Mouse (Mus musculus): ENCODE results near the gene Hspb9. TPM values are rescaled to one million over a fixed set of nuclear protein-coding genes. Genes with fewer than 3 reads are reported as not detected.

Gene Hspb9
- polyA plus RNA-seq, 1 experiment from 2014 or later = not detected

GRCm38 (mm10) chr11:100692164-100692616 is 21.5 kb upstream of the Hspb9 start, which contains the start of gene Zfp385c:
Gene Zfp385c (minus strand): TSS chr11:100692455.
- H3K9me3 ChIP-seq (replicated peaks) = no peaks in the 10 kb centered on the region
- ATAC-seq (replicated peaks; ENCODE audit: insufficient number of reproducible peaks, insufficient read depth, low FRiP score, low read depth) = no peak
- peaks cover 10% of the 10 kb centered on the region for H3K4me1 ChIP-seq (replicated peaks)
- H3K4me2 ChIP-seq = peak within 1 kb of the TSS; percentile 67
- 0 out of 2 replicates have a peak within 1 kb of the TSS, but pooled peaks have one; percentile 12 for H3K9ac ChIP-seq
- H3K27me3 ChIP-seq = peaks cover 30% of the 10 kb centered on the region
- WGBS = 1% methylated on average over 23 of the region's 23 CpGs
- H3K36me3 ChIP-seq = no peaks in the 10 kb centered on the region
- peak within 1 kb of the TSS; percentile 38 for H3K4me3 ChIP-seq
- no peak within 1 kb of the TSS for H3K27ac ChIP-seq

- Histone ChIP-seq H3K4me2 (no peak overlapping the region), H3K9ac (no peak overlapping the region), H3K36me3 (no peaks in the 10 kb centered on the region), H3K27me3 (peaks cover 30% of the 10 kb centered on the region), H3K27ac (no peak overlapping the region), H3K9me3 (replicated peaks) (no peaks in the 10 kb centered on the region), H3K4me1 (replicated peaks) (peaks cover 10% of the 10 kb centered on the region), H3K4me3 (no peak overlapping the region)
- 28% methylated on average over 5 of the region's 5 CpGs for WGBS
- no peak for ATAC-seq (replicated peaks; ENCODE audit: insufficient number of reproducible peaks, insufficient read depth, low FRiP score, low read depth)
Observed at GRCm38 (mm10) chr11:100693154-100693553, 20.5 kb upstream of the Hspb9 start.

- 34% methylated on average over 5 of the region's 5 CpGs for WGBS
- H3K36me3 ChIP-seq = no peaks in the 10 kb centered on the region
- no peak overlapping the region for H3K4me2 ChIP-seq
- no peak; the same call in 1 of the 2 replicates for ATAC-seq (replicated peaks; ENCODE audit: insufficient number of reproducible peaks, insufficient read depth, low FRiP score, low read depth)
- H3K4me1 ChIP-seq (replicated peaks) = peaks cover 10% of the 10 kb centered on the region
- no peak overlapping the region for H3K27ac ChIP-seq
- no peak overlapping the region for H3K9ac ChIP-seq
- peaks cover 30% of the 10 kb centered on the region for H3K27me3 ChIP-seq
- no peaks in the 10 kb centered on the region for H3K9me3 ChIP-seq (replicated peaks)
- H3K4me3 ChIP-seq = no peak overlapping the region
Observed at GRCm38 (mm10) chr11:100694926-100695325, 18.7 kb upstream of the Hspb9 start.

GRCm38 (mm10) chr11:100697921-100698320 is 15.7 kb upstream of the Hspb9 start:
- WGBS = 61% methylated on average over 7 of the region's 7 CpGs

GRCm38 (mm10) chr11:100700710-100701109 is 12.9 kb upstream of the Hspb9 start:
- Histone ChIP-seq H3K4me2 (no peak overlapping the region), H3K4me1 (replicated peaks) (peaks cover 21% of the 10 kb centered on the region), H3K27me3 (no peaks in the 10 kb centered on the region; the same call in 1 of the 2 replicates), H3K4me3 (no peak overlapping the region), H3K9ac (no peak overlapping the region), H3K27ac (no peak overlapping the region), H3K36me3 (peaks cover 9% of the 10 kb centered on the region; the same call in 1 of the 2 replicates), H3K9me3 (replicated peaks) (no peaks in the 10 kb centered on the region)
- WGBS = 79% methylated on average over 3 of the region's 3 CpGs
- ATAC-seq (replicated peaks; ENCODE audit: insufficient number of reproducible peaks, insufficient read depth, low FRiP score, low read depth) = no peak

More at GRCm38 (mm10) chr11:100697921-100698320, 15.7 kb upstream of the Hspb9 start:
- Histone ChIP-seq H3K27ac (no peak overlapping the region), H3K36me3 (no peaks in the 10 kb centered on the region), H3K4me2 (no peak overlapping the region), H3K4me1 (replicated peaks) (peaks cover 14% of the 10 kb centered on the region), H3K9ac (no peak overlapping the region), H3K4me3 (no peak overlapping the region), H3K9me3 (replicated peaks) (no peaks in the 10 kb centered on the region), H3K27me3 (peaks cover 9% of the 10 kb centered on the region)
- ATAC-seq (replicated peaks; ENCODE audit: insufficient number of reproducible peaks, insufficient read depth, low FRiP score, low read depth) = no peak

GRCm38 (mm10) chr11:100701301-100701700 is 12.3 kb upstream of the Hspb9 start:
- H3K9ac ChIP-seq = no peak overlapping the region
- peak overlapping the region; percentile 39 for H3K4me2 ChIP-seq
- H3K4me3 ChIP-seq = peak overlapping the region; percentile 12
- H3K27me3 ChIP-seq = no peaks in the 10 kb centered on the region; the same call in 1 of the 2 replicates
- ATAC-seq (replicated peaks; ENCODE audit: insufficient number of reproducible peaks, insufficient read depth, low FRiP score, low read depth) = no peak
- H3K36me3 ChIP-seq = peaks cover 15% of the 10 kb centered on the region
- H3K9me3 ChIP-seq (replicated peaks) = no peaks in the 10 kb centered on the region
- 6% methylated on average over 14 of the region's 14 CpGs for WGBS
- H3K27ac ChIP-seq = no peak overlapping the region
- peaks cover 21% of the 10 kb centered on the region for H3K4me1 ChIP-seq (replicated peaks)

GRCm38 (mm10) chr11:100702081-100702851 is 11.4 kb upstream of the Hspb9 start:
- Histone ChIP-seq H3K27me3 (no peaks in the 10 kb centered on the region; the same call in 1 of the 2 replicates), H3K4me1 (replicated peaks) (peaks cover 21% of the 10 kb centered on the region), H3K9ac (no peak overlapping the region), H3K9me3 (replicated peaks) (no peaks in the 10 kb centered on the region), H3K4me2 (peak overlapping the region; percentile 44), H3K36me3 (peaks cover 24% of the 10 kb centered on the region), H3K4me3 (peak overlapping the region; percentile 24), H3K27ac (no peak overlapping the region)
- ATAC-seq (replicated peaks; ENCODE audit: insufficient number of reproducible peaks, insufficient read depth, low FRiP score, low read depth) = no peak
- 35% methylated on average over 19 of the region's 19 CpGs for WGBS

- no peaks in the 10 kb centered on the region; the same call in 1 of the 2 replicates for H3K27me3 ChIP-seq
- H3K9me3 ChIP-seq (replicated peaks) = no peaks in the 10 kb centered on the region
- WGBS = 43% methylated on average over 7 of the region's 7 CpGs
- H3K4me1 ChIP-seq (replicated peaks) = peaks cover 21% of the 10 kb centered on the region
- ATAC-seq (replicated peaks; ENCODE audit: insufficient number of reproducible peaks, insufficient read depth, low FRiP score, low read depth) = no peak
- H3K4me3 ChIP-seq = peak overlapping the region; percentile 24
- H3K36me3 ChIP-seq = peaks cover 31% of the 10 kb centered on the region
- no peak overlapping the region for H3K27ac ChIP-seq
- H3K9ac ChIP-seq = no peak overlapping the region
- peak overlapping the region; percentile 44 for H3K4me2 ChIP-seq
Observed at GRCm38 (mm10) chr11:100702906-100703305, 10.7 kb upstream of the Hspb9 start.

GRCm38 (mm10) chr11:100703366-100703765 is 10.3 kb upstream of the Hspb9 start:
- Histone ChIP-seq H3K4me3 (no peak overlapping the region), H3K9me3 (replicated peaks) (no peaks in the 10 kb centered on the region), H3K27me3 (no peaks in the 10 kb centered on the region; the same call in 1 of the 2 replicates), H3K4me2 (peak overlapping the region; percentile 44), H3K9ac (no peak overlapping the region), H3K27ac (no peak overlapping the region), H3K36me3 (peaks cover 35% of the 10 kb centered on the region), H3K4me1 (replicated peaks) (peaks cover 21% of the 10 kb centered on the region)
- WGBS = 62% methylated on average over 11 of the region's 11 CpGs
- no peak for ATAC-seq (replicated peaks; ENCODE audit: insufficient number of reproducible peaks, insufficient read depth, low FRiP score, low read depth)

- Histone ChIP-seq H3K27ac (no peak within 1 kb of the TSS), H3K4me3 (no peak within 1 kb of the TSS)
Observed at GRCm38 (mm10) chr11:100703851-100704531, 9.7 kb upstream of the Hspb9 start, which contains the start of gene Dhx58. Gene Dhx58 (minus strand): TSS chr11:100704271.

GRCm38 (mm10) chr11:100705095-100705747 is 8.4 kb upstream of the Hspb9 start:
- H3K36me3 ChIP-seq = peaks cover 53% of the 10 kb centered on the region
- H3K27ac ChIP-seq = no peak overlapping the region
- ATAC-seq (replicated peaks; ENCODE audit: insufficient number of reproducible peaks, insufficient read depth, low FRiP score, low read depth) = no peak
- no peaks in the 10 kb centered on the region for H3K9me3 ChIP-seq (replicated peaks)
- H3K9ac ChIP-seq = no peak overlapping the region
- H3K4me3 ChIP-seq = no peak overlapping the region
- WGBS = 90% methylated on average over 23 of the region's 23 CpGs
- no peak overlapping the region for H3K4me2 ChIP-seq
- no peaks in the 10 kb centered on the region; the same call in 1 of the 2 replicates for H3K27me3 ChIP-seq
- H3K4me1 ChIP-seq (replicated peaks) = peaks cover 21% of the 10 kb centered on the region

More at GRCm38 (mm10) chr11:100703851-100704531, 9.7 kb upstream of the Hspb9 start, which contains the start of gene Dhx58:
- Histone ChIP-seq H3K9me3 (replicated peaks) (no peaks in the 10 kb centered on the region), H3K9ac (no peak within 1 kb of the TSS), H3K4me1 (replicated peaks) (peaks cover 21% of the 10 kb centered on the region), H3K36me3 (peaks cover 41% of the 10 kb centered on the region), H3K27me3 (no peaks in the 10 kb centered on the region; the same call in 1 of the 2 replicates), H3K4me2 (peak within 1 kb of the TSS; percentile 44)
- WGBS = 65% methylated on average over 7 of the region's 7 CpGs
- ATAC-seq (replicated peaks; ENCODE audit: insufficient number of reproducible peaks, insufficient read depth, low FRiP score, low read depth) = no peak
